Mouse (Mus musculus): ENCODE results near the gene Rb1. TPM values are rescaled to one million over a fixed set of nuclear protein-coding genes. Genes with fewer than 3 reads are reported as not detected.

Rb1 gene
- total RNA-seq (2021): 10 to 100 TPM; 32.4 to 33.0 TPM
- long read RNA-seq, experiment 1, full-length matches to known transcripts: 17 of 24 reads
- long read RNA-seq, experiment 1, partial matches to known transcripts: 5 of 24 reads
- long read RNA-seq, experiment 1, other reads (novel, unspliced or antisense): 2 of 24 reads
- long read RNA-seq, experiment 2, full-length matches to known transcripts: 20 of 23 reads
- long read RNA-seq, experiment 2, partial matches to known transcripts: 0 of 23 reads
- long read RNA-seq, experiment 2, other reads (novel, unspliced or antisense): 3 of 23 reads

GRCm38 (mm10) chr14:73325456-73326381 lies at the start of gene Rb1:
Rb1 (minus strand) TSS chr14:73325822.
- peak; percentile 60 to 76 for DNase-seq (ENCODE audit: low spot score in 2 of 2)
- intact Hi-C loops (cut with DNase I): loop anchor here (5.0 kb wide), 2 partner anchors 47 to 152 kb away; no protein-coding TSS in a partner anchor

- intact Hi-C loops (cut with DNase I): loop anchor here (5.0 kb wide), 1 partner anchor 47 kb away; the partner anchor contains the start of gene Rb1
These were observed 48.8 kb upstream of the Rb1 start for GRCm38 (mm10) chr14:73374315-73374890.

DNA sequence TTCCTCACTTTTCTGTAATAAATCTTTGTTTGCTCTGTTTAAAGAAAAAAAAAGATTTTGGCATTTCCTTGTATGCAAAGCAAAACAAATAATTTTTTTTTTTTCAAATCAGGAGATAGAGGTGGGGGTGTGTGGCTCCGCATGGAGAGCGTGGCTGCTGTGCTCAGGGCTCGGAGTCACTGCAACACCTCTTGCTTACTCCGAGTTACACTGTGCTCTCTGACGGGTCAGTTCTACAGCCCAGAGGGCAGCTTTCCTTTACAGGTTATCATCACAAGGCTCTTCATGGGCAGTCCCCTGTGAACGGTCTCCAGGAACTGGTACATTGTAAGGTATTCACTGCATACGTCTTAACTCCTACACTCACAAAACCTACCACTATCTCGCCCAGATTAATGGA lies 48.0 kb upstream of the Rb1 start:
- intact Hi-C loops (cut with DNase I): loop anchor here (5.0 kb wide), 1 partner anchor 46 kb away; the partner anchor contains the start of gene Rb1
- no peak for DNase-seq (ENCODE audit: low spot score in 2 of 2)

More at GRCm38 (mm10) chr14:73374315-73374890, 48.8 kb upstream of the Rb1 start:
- no peak for DNase-seq (ENCODE audit: low spot score in 2 of 2)

GRCm38 (mm10) chr14:73372990-73373389 lies 47.4 kb upstream of the Rb1 start:
- intact Hi-C loops (cut with DNase I): loop anchor here (5.0 kb wide), 1 partner anchor 46 kb away; the partner anchor contains the start of gene Rb1

DNA sequence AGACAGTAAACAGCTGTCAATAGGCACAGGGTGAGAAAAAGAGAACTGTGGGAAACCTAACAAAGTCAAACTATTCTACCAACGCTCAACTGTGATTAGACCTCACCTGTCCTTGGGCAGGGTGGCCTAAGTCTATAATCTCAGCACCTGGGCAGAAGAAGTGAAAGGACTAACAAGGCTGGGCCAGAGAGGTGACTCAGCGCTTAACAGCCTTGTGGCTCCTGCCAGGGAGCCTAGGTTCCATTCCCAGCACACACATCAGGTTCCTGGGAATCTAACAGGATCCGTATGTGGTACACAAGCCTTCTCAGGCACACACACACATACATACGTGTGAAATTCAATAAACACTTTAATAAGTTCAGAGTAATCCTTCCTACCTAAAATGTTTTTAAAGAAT lies 46.0 kb upstream of the Rb1 start:
- no peak for DNase-seq (ENCODE audit: low spot score in 2 of 2)
- intact Hi-C loops (cut with DNase I): loop anchor here (5.0 kb wide), 1 partner anchor 44 kb away; the partner anchor contains the start of gene Rb1

More at GRCm38 (mm10) chr14:73372990-73373389, 47.4 kb upstream of the Rb1 start:
- DNase-seq (ENCODE audit: low spot score in 2 of 2): no peak

DNA sequence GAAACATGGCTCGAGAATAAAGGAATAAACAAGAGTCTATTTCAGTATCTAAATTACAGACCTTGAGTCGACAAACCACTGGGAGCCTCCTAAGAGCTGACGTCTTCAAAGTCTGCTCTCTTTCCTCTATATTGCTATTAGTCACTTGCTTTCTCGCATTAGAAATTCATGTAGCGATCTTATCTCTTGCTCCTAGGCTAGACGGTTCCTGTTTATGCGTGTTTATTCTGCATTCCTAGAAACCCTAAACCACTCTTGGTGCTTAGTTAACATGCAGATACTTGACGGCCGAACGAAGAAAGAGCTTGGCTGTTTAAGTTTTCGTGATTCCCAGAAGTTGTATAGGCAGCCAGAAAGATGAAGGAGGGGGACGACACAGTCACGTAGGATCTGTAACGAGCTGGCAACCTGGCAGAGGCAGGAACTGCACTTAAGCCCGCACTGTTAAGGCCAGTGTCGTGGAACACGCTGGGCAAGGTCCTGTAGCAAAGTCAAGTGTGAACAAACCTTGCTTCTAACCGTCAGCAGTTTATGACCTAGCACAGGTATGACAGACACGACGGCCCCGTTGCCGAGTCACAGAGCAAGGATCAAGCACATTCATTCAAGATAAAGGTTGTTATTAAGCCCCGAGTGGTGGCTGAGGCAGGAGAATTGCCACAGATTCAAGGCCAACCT lies 45.2 kb upstream of the Rb1 start:
- DNase-seq (ENCODE audit: low spot score in 2 of 2): no peak
- intact Hi-C loops (cut with DNase I): loop anchor here (5.0 kb wide), 1 partner anchor 44 kb away; the partner anchor contains the start of gene Rb1

- DNase-seq (ENCODE audit: low spot score in 2 of 2): no peak
- intact Hi-C loops (cut with DNase I): loop anchor here (5.0 kb wide), 1 partner anchor 43 kb away; the partner anchor contains the start of gene Rb1
These were observed 44.6 kb upstream of the Rb1 start for GRCm38 (mm10) chr14:73370078-73370670.

GRCm38 (mm10) chr14:73369634-73370033 lies 44.0 kb upstream of the Rb1 start:
- intact Hi-C loops (cut with DNase I): loop anchor here (5.0 kb wide), 1 partner anchor 42 kb away; the partner anchor contains the start of gene Rb1
- DNase-seq (ENCODE audit: low spot score in 2 of 2): no peak

DNA sequence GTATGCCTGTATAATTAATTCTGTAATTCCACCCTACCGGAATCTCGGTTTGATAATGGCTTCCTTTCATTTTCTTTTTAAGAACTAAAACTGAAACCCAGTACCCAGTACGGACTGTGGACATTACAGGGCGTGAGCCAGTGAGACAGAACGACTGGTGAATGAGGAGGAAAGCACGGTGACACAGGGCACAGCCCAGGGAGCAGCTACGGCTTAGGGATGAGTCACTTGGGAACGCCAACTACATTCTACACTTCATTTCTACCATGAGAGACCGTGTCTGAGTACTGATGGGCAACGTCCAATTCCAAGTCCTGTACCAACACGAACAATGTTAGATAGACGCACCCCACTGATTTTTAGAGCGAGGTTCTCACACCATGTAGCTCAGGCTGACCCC lies 43.3 kb upstream of the Rb1 start:
- intact Hi-C loops (cut with DNase I): no loop called here
- DNase-seq (ENCODE audit: low spot score in 2 of 2): no peak

DNA sequence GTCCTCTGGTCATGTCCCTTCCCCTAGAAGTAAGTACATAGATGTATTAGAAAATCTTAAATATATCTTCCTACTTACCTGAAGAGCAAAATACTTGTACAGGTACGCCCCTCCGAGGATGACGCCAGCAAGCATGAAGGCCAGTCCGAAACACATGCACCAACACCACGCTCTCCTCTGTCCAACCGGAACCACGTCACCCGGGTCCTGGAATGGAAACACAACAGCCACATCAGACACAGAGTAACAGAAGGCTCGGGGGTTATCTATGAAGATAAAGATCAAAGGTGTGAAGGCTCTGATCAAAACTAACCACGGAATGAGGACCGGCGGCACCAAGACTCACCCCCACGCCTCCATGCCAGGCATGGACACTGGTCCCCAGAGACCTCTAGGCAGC lies 42.6 kb upstream of the Rb1 start:
- no peak for DNase-seq (ENCODE audit: low spot score in 2 of 2)
- intact Hi-C loops (cut with DNase I): no loop called here

DNA sequence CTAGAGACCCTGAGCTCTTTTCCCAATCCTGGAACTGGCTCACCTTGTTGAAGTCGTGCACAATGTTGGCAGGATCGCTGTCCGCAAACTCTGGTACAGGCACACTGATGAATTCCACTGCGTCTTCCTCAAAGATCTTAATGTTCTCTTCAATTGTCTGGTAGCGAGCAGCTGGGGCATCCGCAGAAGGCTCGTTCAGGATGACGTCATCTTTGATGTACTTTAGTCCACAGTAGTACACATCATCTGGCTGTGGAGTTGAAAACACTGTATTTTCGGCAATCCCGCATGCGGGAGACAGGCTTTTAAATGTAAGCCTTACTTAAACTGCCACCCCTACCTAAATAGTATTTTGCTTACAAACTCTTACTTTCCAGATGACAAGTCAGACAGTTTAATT lies 40.7 kb upstream of the Rb1 start:
- peak; percentile 24 to 45 for DNase-seq (ENCODE audit: low spot score in 2 of 2)
- intact Hi-C loops (cut with DNase I): no loop called here

GRCm38 (mm10) chr14:73363782-73364181 lies 38.2 kb upstream of the Rb1 start:
- intact Hi-C loops (cut with DNase I): no loop called here

DNA sequence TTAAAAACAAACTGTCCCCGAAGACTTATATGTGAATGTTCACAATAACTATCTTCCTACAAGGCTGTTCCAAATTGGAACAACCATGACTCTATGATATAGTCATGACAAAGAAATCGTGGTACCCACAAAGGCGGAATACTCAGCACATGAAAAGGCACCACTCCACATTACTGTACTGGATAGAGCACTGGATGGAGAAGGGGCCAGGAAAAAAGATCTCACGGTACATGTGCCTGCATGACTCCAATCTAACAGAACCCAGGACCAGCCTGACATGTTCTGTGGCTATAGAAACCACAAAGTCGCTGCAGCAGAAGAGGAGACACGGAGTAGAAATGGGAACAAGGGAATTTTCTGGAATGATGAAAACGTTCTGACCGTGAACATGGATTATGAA lies 29.1 kb upstream of the Rb1 start:
- intact Hi-C loops (cut with DNase I): no loop called here
- DNase-seq (ENCODE audit: low spot score in 2 of 2): no peak

More at GRCm38 (mm10) chr14:73363782-73364181, 38.2 kb upstream of the Rb1 start:
- DNase-seq (ENCODE audit: low spot score in 2 of 2): no peak

- intact Hi-C loops (cut with DNase I): no loop called here
- no peak for DNase-seq (ENCODE audit: low spot score in 2 of 2)
These were observed 25.5 kb upstream of the Rb1 start for GRCm38 (mm10) chr14:73351118-73351517.

GRCm38 (mm10) chr14:73350029-73350428 lies 24.4 kb upstream of the Rb1 start:
- no peak for DNase-seq (ENCODE audit: low spot score in 2 of 2)
- intact Hi-C loops (cut with DNase I): no loop called here

- intact Hi-C loops (cut with DNase I): no loop called here
- DNase-seq (ENCODE audit: low spot score in 2 of 2): no peak
These were observed 23.5 kb upstream of the Rb1 start for GRCm38 (mm10) chr14:73349061-73349670.

DNA sequence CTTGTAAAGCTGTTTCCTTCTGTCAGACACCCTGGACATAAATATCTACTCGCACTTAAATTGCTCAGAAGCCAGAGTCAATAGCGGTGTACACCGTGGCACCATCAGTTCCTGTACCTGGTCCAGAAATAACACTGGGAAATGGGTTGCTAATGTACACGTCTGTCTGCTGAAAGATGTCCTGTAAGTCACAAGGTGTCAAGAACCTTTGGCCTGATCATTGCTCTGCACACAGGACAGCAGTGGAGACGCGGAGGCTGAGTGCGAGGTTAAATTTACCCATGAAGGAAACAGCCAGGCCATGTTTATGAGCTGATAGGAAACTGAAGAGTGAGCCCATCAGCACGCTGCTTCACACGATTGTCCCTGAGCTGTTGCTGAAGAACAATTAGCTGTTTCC lies 21.7 kb upstream of the Rb1 start:
- intact Hi-C loops (cut with DNase I): no loop called here
- DNase-seq (ENCODE audit: low spot score in 2 of 2): no peak

DNA sequence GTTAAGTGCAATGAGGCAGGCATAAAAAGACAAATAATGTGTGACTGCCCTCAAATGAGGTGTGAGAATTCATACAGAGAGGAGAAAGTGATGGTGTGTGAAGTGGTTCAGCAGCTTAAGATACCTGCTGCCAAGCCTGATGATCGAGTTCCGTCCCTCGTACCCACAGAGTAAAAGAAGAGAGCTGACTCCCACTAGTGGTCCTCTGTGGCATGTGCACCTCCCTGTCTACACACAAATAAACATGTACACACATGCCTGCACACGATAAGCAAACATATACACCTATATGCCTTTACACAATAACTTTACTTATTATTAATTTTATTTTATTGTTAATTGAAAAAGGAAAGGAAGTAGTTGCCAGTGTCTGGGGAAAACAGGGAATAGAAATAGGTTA lies 20.0 kb upstream of the Rb1 start:
- no peak for DNase-seq (ENCODE audit: low spot score in 2 of 2)
- intact Hi-C loops (cut with DNase I): no loop called here

All from left cerebral cortex, postnatal 14 days (tissue).